Mouse (Mus musculus) hindbrain, embryonic 15.5 days (tissue): ENCODE results near the gene Eva1b. TPM values are rescaled to one million over a fixed set of nuclear protein-coding genes. Genes with fewer than 3 reads are reported as not detected.

Source experiments
- ATAC-seq: fragments of 200-750 bp; cut with Nextera tagmentation; 2 replicates; pipeline ENCODE4 v1.8.0; 2017; ENCODE audit warnings: low read depth, moderate number of reproducible peaks, moderate TSS enrichment; ENCODE audit not compliant: low FRiP score
- H3K27ac ChIP-seq: fragments of 300-500 bp; sonication (generic); replicated peaks from 2 replicates; pipeline ENCODE4 v1.5.1; 2015; ENCODE audit warnings: mild to moderate bottlenecking, inconsistent platforms
- H3K27me3 ChIP-seq: fragments of 300-500 bp; sonication (generic); 2 replicates; pipeline ENCODE4 v1.6.1; 2015; ENCODE audit warnings: control low read depth, inconsistent platforms
- H3K36me3 ChIP-seq: fragments of 300-500 bp; sonication (generic); 2 replicates; pipeline ENCODE4 v1.6.1; 2015; ENCODE audit warnings: control low read depth, inconsistent platforms
- H3K4me1 ChIP-seq: fragments of 300-500 bp; sonication (generic); replicated peaks from 2 replicates; pipeline ENCODE4 v1.6.1; 2015; ENCODE audit warnings: control low read depth, inconsistent platforms
- H3K4me2 ChIP-seq: fragments of 300-500 bp; sonication (generic); 2 replicates; pipeline ENCODE4 v1.6.1; 2015; ENCODE audit warnings: moderate library complexity, mild to moderate bottlenecking, inconsistent platforms
- H3K4me3 ChIP-seq: fragments of 300-500 bp; sonication (generic); 2 replicates; pipeline ENCODE4 v1.5.1; 2015; ENCODE audit warnings: mild to moderate bottlenecking, inconsistent platforms
- H3K9ac ChIP-seq: fragments of 300-500 bp; sonication (generic); 2 replicates; pipeline ENCODE4 v1.6.1; 2015; ENCODE audit warnings: inconsistent platforms
- H3K9me3 ChIP-seq: fragments of 300-500 bp; sonication (generic); 2 replicates; pipeline ENCODE4 v1.6.1; 2016; ENCODE audit warnings: control low read depth, inconsistent platforms
- WGBS: fragments of 180-500 bp; shearing (Covaris S2); methylation state at CpG from one replicate; pipeline ENCODE4 v1.1.7; 2015; 5-methylcytosine and 5-hydroxymethylcytosine counted together
- polyA plus RNA-seq: library from polyadenylated mRNA; unstranded; fragments of >200 nt; fragmentation: Nextera tagmentation; extraction: Ambion mirVana; gene quantifications from 2 replicates; pipeline ENCODE4 v1.2.1, GENCODE M21; 2015

The Eva1b gene
- polyA plus RNA-seq, 1 experiment from 2014 or later, result 14.5 TPM

GRCm38 (mm10) chr4:126110374-126111152 lies 37.0 kb upstream of the Eva1b start:
- Histone ChIP-seq H3K36me3 (no peaks in the 10 kb centered on the region), H3K9ac (peak overlapping the region; percentile 15), H3K27me3 (no peaks in the 10 kb centered on the region), H3K4me2 (peak overlapping the region; percentile 14; the same call in 1 of the 2 replicates), H3K27ac (peak overlapping the region; percentile 70), H3K4me3 (no peak overlapping the region), H3K9me3 (no peaks in the 10 kb centered on the region), H3K4me1 (peaks cover 74% of the 10 kb centered on the region)
- ATAC-seq, result peak; percentile 50; the same call in 1 of the 2 replicates
- 7% methylated on average over 12 of the region's 12 CpGs for WGBS

DNA sequence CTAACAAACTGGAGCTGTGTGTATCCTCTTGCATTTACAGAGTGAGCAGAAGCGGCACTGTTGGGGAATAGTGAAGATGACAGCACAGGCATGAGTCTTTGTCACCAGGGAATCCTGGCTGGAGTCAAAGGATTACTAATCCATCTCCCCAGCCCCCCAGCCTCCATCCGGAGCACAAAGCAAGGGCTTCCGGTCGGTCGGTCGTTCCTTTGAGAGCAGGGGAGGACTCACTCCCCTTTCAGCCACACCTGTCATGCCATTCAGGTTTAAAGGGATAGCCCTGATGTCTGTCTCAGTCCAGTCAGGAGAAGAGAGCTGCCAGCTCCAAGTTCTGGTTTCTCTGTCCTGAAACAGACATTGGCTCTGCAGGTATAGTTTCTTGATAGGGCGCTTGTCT lies 36.4 kb upstream of the Eva1b start:
- WGBS, result 22% methylated on average over 7 of the region's 7 CpGs
- peaks cover 74% of the 10 kb centered on the region for H3K4me1 ChIP-seq

DNA sequence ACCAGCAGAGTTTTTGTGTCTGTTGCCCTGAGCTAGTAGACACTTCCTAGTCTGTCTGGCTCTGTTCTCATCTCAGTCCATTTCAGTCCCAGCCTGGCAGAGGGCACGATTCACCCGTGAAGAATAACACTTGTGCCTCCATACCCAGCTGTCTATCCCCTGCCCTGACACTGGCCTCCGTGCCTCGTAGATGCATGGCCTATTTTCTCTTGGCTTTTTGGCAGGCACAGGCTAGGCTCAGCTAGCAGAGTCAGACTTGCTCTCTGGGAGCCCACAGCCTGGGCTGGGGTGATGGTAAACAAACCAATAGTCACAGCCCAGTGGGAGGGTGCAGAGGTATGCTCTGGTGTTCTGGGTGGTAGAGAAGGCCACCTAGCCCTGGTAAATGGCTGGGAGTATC lies 34.3 kb upstream of the Eva1b start:
- Histone ChIP-seq H3K27ac (no peak overlapping the region), H3K9me3 (no peaks in the 10 kb centered on the region), H3K36me3 (no peaks in the 10 kb centered on the region), H3K4me3 (no peak overlapping the region), H3K4me2 (no peak overlapping the region), H3K4me1 (peaks cover 67% of the 10 kb centered on the region), H3K9ac (no peak overlapping the region), H3K27me3 (no peaks in the 10 kb centered on the region)
- WGBS, result 51% methylated on average over 4 of the region's 4 CpGs
- ATAC-seq, result no peak

More for the DNA sequence above, 36.4 kb upstream of the Eva1b start:
- no peak for ATAC-seq
- H3K36me3 ChIP-seq, result no peaks in the 10 kb centered on the region
- peak overlapping the region; percentile 14; the same call in 1 of the 2 replicates for H3K4me2 ChIP-seq
- H3K27me3 ChIP-seq, result no peaks in the 10 kb centered on the region
- no peaks in the 10 kb centered on the region for H3K9me3 ChIP-seq
- no peak overlapping the region for H3K4me3 ChIP-seq
- H3K9ac ChIP-seq, result peak overlapping the region; percentile 15; the same call in 1 of the 2 replicates
- peak overlapping the region; percentile 70 for H3K27ac ChIP-seq

GRCm38 (mm10) chr4:126113943-126114342 lies 33.6 kb upstream of the Eva1b start:
- H3K4me3 ChIP-seq, result no peak overlapping the region
- H3K27me3 ChIP-seq, result no peaks in the 10 kb centered on the region
- H3K4me2 ChIP-seq, result no peak overlapping the region
- H3K36me3 ChIP-seq, result no peaks in the 10 kb centered on the region
- no peak overlapping the region for H3K9ac ChIP-seq
- no peak overlapping the region for H3K27ac ChIP-seq
- WGBS, result 21% methylated on average over 6 of the region's 6 CpGs
- peaks cover 64% of the 10 kb centered on the region for H3K4me1 ChIP-seq
- ATAC-seq, result no peak
- no peaks in the 10 kb centered on the region for H3K9me3 ChIP-seq

DNA sequence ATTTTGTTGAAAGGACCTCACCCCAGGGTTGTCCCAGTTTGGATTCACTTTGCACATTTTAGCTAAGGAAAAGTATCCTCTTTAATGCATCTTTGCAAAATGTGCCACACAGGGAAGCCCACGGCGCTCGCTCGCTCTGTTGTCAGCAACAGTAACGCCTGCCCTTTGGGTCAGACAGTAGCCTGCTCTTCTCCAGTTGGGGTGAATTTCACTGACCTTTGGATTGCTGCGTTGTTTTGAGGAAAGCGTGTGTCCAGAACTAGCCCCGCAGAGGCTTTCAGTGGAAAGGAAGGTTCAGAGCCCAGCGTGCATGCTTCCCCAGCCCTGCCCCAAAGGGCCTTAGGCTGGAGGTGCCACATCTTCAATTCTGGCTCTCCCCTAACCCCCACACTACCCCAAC lies 32.1 kb upstream of the Eva1b start:
- H3K4me3 ChIP-seq, result no peak overlapping the region
- H3K9me3 ChIP-seq, result no peaks in the 10 kb centered on the region
- no peaks in the 10 kb centered on the region for H3K36me3 ChIP-seq
- WGBS, result 82% methylated on average over 9 of the region's 9 CpGs
- H3K4me1 ChIP-seq, result peaks cover 53% of the 10 kb centered on the region
- H3K27ac ChIP-seq, result no peak overlapping the region
- ATAC-seq, result no peak
- H3K9ac ChIP-seq, result no peak overlapping the region
- no peaks in the 10 kb centered on the region for H3K27me3 ChIP-seq
- no peak overlapping the region for H3K4me2 ChIP-seq

DNA sequence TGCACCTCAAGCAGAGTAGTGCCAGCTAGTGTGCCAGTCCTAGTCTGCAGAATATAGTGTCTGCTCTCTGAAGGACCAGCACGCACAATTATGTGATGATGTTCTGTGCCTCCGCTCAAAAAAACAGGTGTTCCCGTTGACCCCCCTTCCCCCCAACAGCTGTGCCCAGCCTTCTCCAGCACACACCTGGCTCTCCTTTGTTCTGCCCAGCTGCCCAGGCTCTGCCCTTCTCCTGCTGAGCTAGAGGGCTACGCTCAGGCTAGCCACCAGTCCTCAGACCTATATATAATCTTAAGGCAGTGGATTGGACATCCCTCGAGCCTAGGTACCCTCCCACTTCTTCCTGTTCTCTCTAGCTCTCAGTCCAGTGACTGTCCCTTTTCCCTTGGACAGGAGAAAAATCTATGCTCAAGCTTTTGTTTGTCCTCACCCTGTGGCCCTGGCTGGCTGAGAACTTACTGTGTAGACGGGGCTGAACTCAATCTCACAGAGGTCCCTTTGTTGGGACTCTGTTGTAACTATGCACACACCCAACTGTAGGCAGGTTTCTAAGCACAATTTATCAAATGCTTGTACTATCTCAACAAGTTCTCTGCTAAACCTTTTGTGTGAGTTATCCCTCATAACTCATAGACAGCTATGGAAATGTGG lies 31.5 kb upstream of the Eva1b start:
- Histone ChIP-seq H3K9me3 (no peaks in the 10 kb centered on the region), H3K36me3 (no peaks in the 10 kb centered on the region), H3K27me3 (no peaks in the 10 kb centered on the region), H3K4me2 (no peak overlapping the region), H3K4me3 (no peak overlapping the region), H3K9ac (no peak overlapping the region), H3K4me1 (peaks cover 47% of the 10 kb centered on the region), H3K27ac (no peak overlapping the region)
- WGBS, result 61% methylated on average over 6 of the region's 6 CpGs
- no peak for ATAC-seq

DNA sequence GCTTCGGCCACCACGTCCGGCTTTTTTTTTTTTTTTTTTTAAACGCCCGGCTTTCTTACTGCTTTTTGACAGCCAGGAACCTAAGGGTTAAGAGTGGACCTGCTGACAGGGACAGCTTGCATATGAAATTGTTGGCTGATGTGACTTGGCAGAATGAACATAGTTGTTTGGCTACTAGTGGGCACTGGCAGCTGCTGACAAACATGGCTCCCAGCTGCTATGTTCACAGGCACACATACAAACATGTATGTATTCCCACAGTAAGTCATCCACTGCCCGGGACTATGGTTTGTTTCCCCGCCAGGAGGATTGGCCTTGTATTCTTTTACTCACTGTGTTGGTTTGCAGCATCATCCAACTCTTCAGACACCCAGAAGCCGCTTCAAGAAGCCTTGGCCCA lies 30.4 kb upstream of the Eva1b start:
- no peaks in the 10 kb centered on the region for H3K27me3 ChIP-seq
- 79% methylated on average over 8 of the region's 8 CpGs for WGBS
- H3K4me2 ChIP-seq, result no peak overlapping the region
- no peak for ATAC-seq
- H3K36me3 ChIP-seq, result peaks cover 6% of the 10 kb centered on the region; the same call in 1 of the 2 replicates
- H3K27ac ChIP-seq, result 0 out of 2 replicates have a peak overlapping the region, but pooled peaks have one; percentile 23
- no peak overlapping the region for H3K4me3 ChIP-seq
- peaks cover 43% of the 10 kb centered on the region for H3K4me1 ChIP-seq
- no peak overlapping the region for H3K9ac ChIP-seq
- H3K9me3 ChIP-seq, result no peaks in the 10 kb centered on the region; the same call in 1 of the 2 replicates

DNA sequence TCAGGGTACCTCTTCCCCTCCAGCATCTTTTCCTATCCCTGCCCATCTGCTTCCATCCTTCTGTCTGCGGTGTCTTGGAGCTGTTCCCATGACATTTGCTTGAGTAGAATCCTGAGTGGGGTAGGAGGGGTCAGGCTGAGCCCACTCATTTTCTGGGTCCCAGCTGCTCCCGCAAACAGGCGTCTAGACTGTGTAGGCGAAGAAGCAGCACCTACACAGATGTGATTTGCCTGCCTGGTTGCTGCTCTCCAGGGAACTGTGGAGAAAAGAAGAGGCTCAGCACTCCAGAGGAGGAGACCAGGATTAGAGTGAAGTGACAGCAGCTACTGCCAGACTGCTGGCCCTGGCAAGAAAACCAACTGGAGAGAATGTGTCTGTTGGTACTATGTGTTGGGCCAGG lies 28.9 kb upstream of the Eva1b start:
- WGBS, result 54% methylated on average over 4 of the region's 4 CpGs
- ATAC-seq, result no peak
- Histone ChIP-seq H3K27me3 (no peaks in the 10 kb centered on the region), H3K4me2 (no peak overlapping the region), H3K9me3 (no peaks in the 10 kb centered on the region; the same call in 1 of the 2 replicates), H3K4me3 (no peak overlapping the region), H3K9ac (no peak overlapping the region), H3K27ac (peak overlapping the region; percentile 23), H3K4me1 (peaks cover 42% of the 10 kb centered on the region), H3K36me3 (peaks cover 6% of the 10 kb centered on the region; the same call in 1 of the 2 replicates)

- no peak overlapping the region; the same call in 1 of the 2 replicates for H3K27ac ChIP-seq
- WGBS, result 84% methylated on average over 1 of the region's 1 CpGs
These were observed 28.5 kb upstream of the Eva1b start for GRCm38 (mm10) chr4:126119051-126119450.

DNA sequence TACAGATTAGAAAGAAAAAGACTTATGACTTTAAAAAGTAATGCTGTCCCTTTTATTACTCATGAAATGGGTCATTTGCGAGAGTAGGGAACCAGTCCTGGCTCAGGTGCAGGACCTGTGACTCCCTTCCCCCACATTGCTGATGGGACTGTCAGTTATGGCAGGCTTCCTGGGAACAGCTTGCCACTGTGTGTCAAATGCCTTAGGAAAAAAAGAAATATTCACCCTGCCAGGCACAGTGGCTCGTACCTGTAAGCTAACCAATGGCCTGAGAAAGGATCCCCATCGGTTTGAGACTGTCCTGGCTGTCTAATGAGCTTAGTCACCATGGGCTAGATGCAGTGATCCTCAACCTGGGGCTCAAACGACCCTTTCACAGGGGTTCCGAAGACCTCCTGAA lies 27.5 kb upstream of the Eva1b start:
- WGBS, result 83% methylated on average over 5 of the region's 5 CpGs

More at GRCm38 (mm10) chr4:126119051-126119450, 28.5 kb upstream of the Eva1b start:
- no peaks in the 10 kb centered on the region; the same call in 1 of the 2 replicates for H3K9me3 ChIP-seq
- H3K4me2 ChIP-seq, result no peak overlapping the region
- no peaks in the 10 kb centered on the region for H3K27me3 ChIP-seq
- no peak overlapping the region for H3K9ac ChIP-seq
- peaks cover 40% of the 10 kb centered on the region for H3K4me1 ChIP-seq
- no peak for ATAC-seq
- H3K36me3 ChIP-seq, result peaks cover 6% of the 10 kb centered on the region
- H3K4me3 ChIP-seq, result no peak overlapping the region

DNA sequence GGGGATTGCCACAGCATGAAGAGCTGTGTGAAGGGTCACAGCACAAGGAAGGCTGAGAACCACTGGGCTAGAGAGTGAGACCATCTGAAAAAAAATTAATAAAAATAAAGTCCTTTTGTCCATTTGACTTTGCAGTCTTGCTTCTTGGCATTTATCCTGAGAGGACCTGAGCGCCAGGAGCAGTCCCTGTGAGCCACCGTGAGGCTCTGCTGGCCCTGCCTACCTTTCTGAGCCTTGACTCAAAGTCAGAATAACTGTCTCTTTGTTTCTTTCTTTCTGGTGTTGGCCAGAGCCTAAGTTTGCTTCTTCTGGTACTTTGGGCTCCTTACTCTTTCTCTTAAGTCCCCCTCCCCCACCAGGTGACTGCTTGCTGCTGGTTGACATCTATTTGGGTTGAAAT lies 27.0 kb upstream of the Eva1b start:
- Histone ChIP-seq H3K4me2 (no peak overlapping the region), H3K27me3 (no peaks in the 10 kb centered on the region), H3K9ac (no peak overlapping the region), H3K36me3 (peaks cover 18% of the 10 kb centered on the region), H3K4me1 (peaks cover 31% of the 10 kb centered on the region), H3K27ac (no peak overlapping the region), H3K4me3 (no peak overlapping the region), H3K9me3 (no peaks in the 10 kb centered on the region; the same call in 1 of the 2 replicates)
- 93% methylated on average over 2 of the region's 2 CpGs for WGBS
- no peak for ATAC-seq

More for the DNA sequence above, 27.5 kb upstream of the Eva1b start:
- H3K9ac ChIP-seq, result no peak overlapping the region
- no peak overlapping the region for H3K27ac ChIP-seq
- no peak overlapping the region for H3K4me2 ChIP-seq
- peaks cover 34% of the 10 kb centered on the region for H3K4me1 ChIP-seq
- peaks cover 14% of the 10 kb centered on the region for H3K36me3 ChIP-seq
- no peak for ATAC-seq
- no peaks in the 10 kb centered on the region; the same call in 1 of the 2 replicates for H3K9me3 ChIP-seq
- no peak overlapping the region for H3K4me3 ChIP-seq
- no peaks in the 10 kb centered on the region for H3K27me3 ChIP-seq
